Mouse (Mus musculus): ENCODE measurements around the gene Itprip. TPM values are rescaled to one million over a fixed set of nuclear protein-coding genes. Genes with fewer than 3 reads are reported as not detected.

Itprip gene
- polyA plus RNA-seq, 1 experiment from 2014 or later = 8.8 TPM

DNA sequence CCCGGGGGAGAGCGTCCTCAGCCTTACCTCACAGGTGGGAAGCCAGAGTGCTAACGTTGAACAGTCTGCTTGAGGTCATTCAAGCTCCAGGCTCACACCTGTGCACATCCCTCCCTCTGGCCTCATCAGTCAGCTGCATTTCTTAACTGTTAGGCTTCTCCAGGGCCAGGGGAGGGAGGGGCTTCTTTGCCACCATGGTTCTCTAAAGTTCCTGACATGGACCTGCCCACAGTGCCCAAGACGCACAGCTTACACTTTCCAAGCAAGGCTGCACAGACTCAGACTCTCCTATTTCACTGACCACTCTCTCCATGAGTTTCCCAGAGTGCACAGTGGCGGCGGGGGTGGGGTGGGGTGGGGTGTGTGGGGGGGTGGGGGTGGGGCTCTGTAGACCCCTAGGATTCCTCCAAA, 10.1 kb downstream of the Itprip start:
- Histone ChIP-seq H3K4me3 (ENCODE audit: low read length) (no peak overlapping the region), H3K9me3 (ENCODE audit: control insufficient read depth, low read length) (no peaks in the 10 kb centered on the region), H3K4me1 (ENCODE audit: control insufficient read depth, insufficient read depth, low read length) (peaks cover 14% of the 10 kb centered on the region), H3K9ac (ENCODE audit: low read depth, low read length) (no peak overlapping the region), H3K36me3 (ENCODE audit: control insufficient read depth, insufficient read depth, low read length) (no peaks in the 10 kb centered on the region), H3K27ac (ENCODE audit: low read length) (no peak overlapping the region), H3K27me3 (replicated peaks; ENCODE audit: control insufficient read depth, insufficient read depth, low read length) (no peaks in the 10 kb centered on the region), H3K4me2 (ENCODE audit: low read depth, low read length) (peak overlapping the region; percentile 30; the same call in 1 of the 2 replicates)
- ATAC-seq = no peak
- WGBS = 24% methylated on average over 6 of the region's 6 CpGs

DNA sequence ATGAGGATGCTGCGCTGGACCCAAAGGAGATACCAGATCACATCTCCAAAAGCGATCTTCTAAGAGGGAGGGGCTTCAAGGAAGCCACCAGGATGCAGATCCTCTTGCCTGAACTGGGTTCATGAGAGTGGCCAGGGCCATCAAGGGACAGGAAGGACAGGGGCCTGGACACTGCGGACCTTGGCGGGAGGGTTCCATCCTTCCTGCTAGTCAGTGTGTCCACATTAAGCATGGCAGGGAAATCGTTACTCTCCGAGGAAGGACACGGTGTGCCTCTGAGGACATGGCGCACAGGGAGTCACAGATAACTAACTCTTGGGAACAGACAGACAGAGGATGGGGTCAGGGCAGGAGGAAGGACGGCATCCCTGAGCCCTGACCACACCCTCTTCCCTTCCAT, 11.5 kb downstream of the Itprip start:
- H3K4me2 ChIP-seq (ENCODE audit: low read depth, low read length) = no peak overlapping the region
- no peak for ATAC-seq
- no peaks in the 10 kb centered on the region for H3K27me3 ChIP-seq (replicated peaks; ENCODE audit: control insufficient read depth, insufficient read depth, low read length)
- H3K4me1 ChIP-seq (ENCODE audit: control insufficient read depth, insufficient read depth, low read length) = peaks cover 25% of the 10 kb centered on the region
- no peaks in the 10 kb centered on the region for H3K9me3 ChIP-seq (ENCODE audit: control insufficient read depth, low read length)
- H3K9ac ChIP-seq (ENCODE audit: low read depth, low read length) = no peak overlapping the region
- H3K4me3 ChIP-seq (ENCODE audit: low read length) = no peak overlapping the region
- no peak overlapping the region for H3K27ac ChIP-seq (ENCODE audit: low read length)
- WGBS = 87% methylated on average over 9 of the region's 9 CpGs
- H3K36me3 ChIP-seq (ENCODE audit: control insufficient read depth, insufficient read depth, low read length) = no peaks in the 10 kb centered on the region

DNA sequence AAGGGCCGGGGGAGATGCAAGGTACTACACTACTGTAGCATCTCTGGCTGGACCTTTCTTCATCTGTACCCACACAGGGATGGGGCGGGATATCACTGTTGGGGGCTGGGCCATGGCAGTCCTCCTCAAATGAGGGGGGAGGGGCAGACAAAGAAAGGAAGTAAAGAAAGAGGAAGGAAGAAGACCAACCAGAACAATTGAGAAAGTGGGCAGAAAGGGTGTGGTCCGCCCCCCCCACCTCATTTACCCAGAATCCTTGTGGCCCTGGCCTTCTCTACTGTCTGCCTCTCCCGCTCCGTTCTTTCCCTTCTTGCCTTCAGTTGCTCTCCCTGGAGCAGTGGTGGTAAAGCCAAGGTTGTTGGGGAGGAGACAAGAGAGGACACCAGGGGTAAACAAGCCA, 13.5 kb downstream of the Itprip start:
- Histone ChIP-seq H3K9ac (ENCODE audit: low read depth, low read length) (no peak overlapping the region), H3K4me1 (ENCODE audit: control insufficient read depth, insufficient read depth, low read length) (peaks cover 32% of the 10 kb centered on the region), H3K36me3 (ENCODE audit: control insufficient read depth, insufficient read depth, low read length) (no peaks in the 10 kb centered on the region), H3K27ac (ENCODE audit: low read length) (no peak overlapping the region), H3K4me2 (ENCODE audit: low read depth, low read length) (no peak overlapping the region), H3K4me3 (ENCODE audit: low read length) (no peak overlapping the region), H3K27me3 (replicated peaks; ENCODE audit: control insufficient read depth, insufficient read depth, low read length) (no peaks in the 10 kb centered on the region), H3K9me3 (ENCODE audit: control insufficient read depth, low read length) (no peaks in the 10 kb centered on the region)
- ATAC-seq = no peak
- WGBS = 82% methylated on average over 5 of the region's 5 CpGs

DNA sequence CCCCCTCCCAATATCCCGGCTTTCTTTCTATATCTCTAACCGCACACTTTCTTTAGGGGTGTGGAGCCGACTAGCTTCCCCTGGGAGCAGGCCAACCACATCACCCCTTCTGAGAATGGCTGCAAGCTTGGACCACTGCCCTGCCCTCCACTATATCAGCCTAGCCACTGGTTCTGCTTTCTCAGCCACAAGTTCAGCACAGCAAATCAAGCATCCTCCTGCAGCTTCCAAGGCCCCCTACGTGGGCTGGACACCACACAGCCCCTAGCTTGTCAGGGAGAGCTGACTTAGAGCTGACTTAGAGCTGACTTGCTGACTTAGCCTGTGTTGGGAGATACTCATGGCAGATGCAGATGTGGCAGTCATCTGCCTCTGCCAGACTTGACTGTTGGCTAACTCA, 14.0 kb downstream of the Itprip start:
- no peak for ATAC-seq

DNA sequence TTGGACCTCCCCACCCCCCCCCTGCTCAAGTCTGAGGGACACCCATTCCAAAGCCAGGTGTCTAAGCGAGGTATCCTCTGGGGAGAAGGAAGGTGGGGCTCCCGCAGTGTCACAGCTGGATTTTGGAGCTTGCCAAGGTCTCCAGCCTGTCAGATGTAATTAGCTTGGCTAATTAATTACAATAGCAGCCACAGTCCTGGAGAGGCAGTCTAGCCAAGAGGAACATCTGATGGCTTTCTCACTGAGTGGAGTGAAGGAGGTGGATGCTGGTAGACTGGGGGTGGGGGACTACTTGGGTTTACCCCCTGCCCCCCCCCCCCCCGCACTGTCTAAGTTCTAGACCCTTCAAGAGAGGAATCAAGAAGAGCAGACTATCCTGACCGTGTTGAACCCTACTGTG, 15.4 kb downstream of the Itprip start:
- Histone ChIP-seq H3K4me2 (ENCODE audit: low read depth, low read length) (no peak overlapping the region), H3K9ac (ENCODE audit: low read depth, low read length) (no peak overlapping the region), H3K27me3 (replicated peaks; ENCODE audit: control insufficient read depth, insufficient read depth, low read length) (no peaks in the 10 kb centered on the region), H3K36me3 (ENCODE audit: control insufficient read depth, insufficient read depth, low read length) (no peaks in the 10 kb centered on the region), H3K4me3 (ENCODE audit: low read length) (no peak overlapping the region), H3K27ac (ENCODE audit: low read length) (no peak overlapping the region), H3K9me3 (ENCODE audit: control insufficient read depth, low read length) (no peaks in the 10 kb centered on the region), H3K4me1 (ENCODE audit: control insufficient read depth, insufficient read depth, low read length) (peaks cover 21% of the 10 kb centered on the region)
- WGBS = 71% methylated on average over 4 of the region's 4 CpGs
- ATAC-seq = no peak

More for the DNA sequence above, 14.0 kb downstream of the Itprip start:
- H3K27ac ChIP-seq (ENCODE audit: low read length) = no peak overlapping the region
- H3K4me2 ChIP-seq (ENCODE audit: low read depth, low read length) = no peak overlapping the region
- no peaks in the 10 kb centered on the region for H3K36me3 ChIP-seq (ENCODE audit: control insufficient read depth, insufficient read depth, low read length)
- H3K27me3 ChIP-seq (replicated peaks; ENCODE audit: control insufficient read depth, insufficient read depth, low read length) = no peaks in the 10 kb centered on the region
- H3K4me1 ChIP-seq (ENCODE audit: control insufficient read depth, insufficient read depth, low read length) = peaks cover 32% of the 10 kb centered on the region
- H3K4me3 ChIP-seq (ENCODE audit: low read length) = no peak overlapping the region
- no peak overlapping the region for H3K9ac ChIP-seq (ENCODE audit: low read depth, low read length)
- WGBS = 73% methylated on average over 4 of the region's 4 CpGs
- H3K9me3 ChIP-seq (ENCODE audit: control insufficient read depth, low read length) = no peaks in the 10 kb centered on the region

DNA sequence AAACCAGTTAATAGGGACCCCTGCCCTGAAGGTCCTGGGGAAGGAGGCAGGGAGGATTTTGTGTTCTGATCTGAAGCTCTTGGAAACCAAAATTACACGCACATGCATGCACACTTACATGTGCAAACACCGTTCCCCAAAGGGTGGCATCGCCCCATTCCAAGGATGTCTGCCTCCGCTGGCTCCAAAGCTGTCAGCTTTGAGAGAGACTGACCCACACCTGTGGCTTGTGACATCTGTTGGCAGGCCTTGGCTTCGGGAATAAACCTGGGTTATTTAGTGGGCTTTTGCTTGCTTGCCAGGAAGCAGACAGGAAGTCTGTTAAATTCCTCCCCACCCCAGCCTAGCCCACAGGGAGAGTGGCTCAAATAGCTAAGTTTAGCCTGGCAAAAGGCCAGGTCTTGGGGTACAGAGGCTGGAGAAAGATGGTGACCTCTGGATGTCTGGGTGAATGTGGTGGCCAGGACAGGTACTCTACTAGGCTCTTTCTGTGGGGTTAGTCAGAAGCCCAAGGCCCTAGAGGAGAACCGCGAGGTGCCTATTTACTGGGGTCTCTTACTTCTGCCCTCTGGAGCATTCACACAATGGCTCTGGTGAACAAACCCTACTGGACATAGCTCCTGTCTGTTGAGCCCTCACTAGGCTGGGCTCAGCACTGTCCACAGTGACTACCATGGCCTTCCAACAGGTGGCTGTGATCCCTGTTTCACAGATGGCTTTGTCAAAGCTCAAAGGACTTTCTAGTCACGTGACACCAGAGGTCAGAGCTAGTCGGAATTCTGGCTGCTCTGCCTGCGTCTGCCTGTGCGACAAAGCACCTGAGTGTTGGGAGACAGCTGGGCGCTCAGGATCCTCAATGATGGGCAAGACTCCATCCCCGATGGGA, 16.5 kb downstream of the Itprip start:
- H3K4me3 ChIP-seq (ENCODE audit: low read length) = no peak overlapping the region
- H3K9ac ChIP-seq (ENCODE audit: low read depth, low read length) = no peak overlapping the region
- no peak overlapping the region for H3K4me2 ChIP-seq (ENCODE audit: low read depth, low read length)
- H3K27me3 ChIP-seq (replicated peaks; ENCODE audit: control insufficient read depth, insufficient read depth, low read length) = no peaks in the 10 kb centered on the region
- 66% methylated on average over 13 of the region's 13 CpGs for WGBS
- 0 out of 2 replicates have a peak, but pooled peaks have one; percentile 7 for ATAC-seq
- H3K4me1 ChIP-seq (ENCODE audit: control insufficient read depth, insufficient read depth, low read length) = peaks cover 21% of the 10 kb centered on the region
- no peak overlapping the region for H3K27ac ChIP-seq (ENCODE audit: low read length)
- H3K9me3 ChIP-seq (ENCODE audit: control insufficient read depth, low read length) = no peaks in the 10 kb centered on the region
- H3K36me3 ChIP-seq (ENCODE audit: control insufficient read depth, insufficient read depth, low read length) = 0 out of 2 replicates have a peak, but pooled peaks cover under 1% of the 10 kb centered on the region

DNA sequence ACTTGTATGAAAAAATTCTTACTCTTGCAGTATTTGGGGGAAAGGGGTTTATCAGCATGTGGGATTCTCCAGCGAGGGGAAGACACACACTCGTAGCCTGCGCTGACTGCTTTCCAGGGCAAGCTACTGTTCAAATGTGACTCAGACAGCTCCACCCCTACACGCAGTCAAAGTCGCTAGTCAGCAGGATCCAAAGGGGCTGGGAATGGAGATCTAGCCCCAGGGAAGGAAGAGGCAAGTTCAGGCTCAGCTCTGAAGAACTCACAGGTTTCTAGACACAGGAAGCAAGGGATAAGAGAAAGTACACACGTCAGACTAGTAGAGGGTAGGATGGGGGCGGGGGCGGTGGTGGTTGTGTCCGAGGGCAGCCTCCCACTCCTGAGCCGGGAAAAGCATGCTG, 18.5 kb downstream of the Itprip start:
- Histone ChIP-seq H3K9me3 (ENCODE audit: control insufficient read depth, low read length) (no peaks in the 10 kb centered on the region), H3K4me3 (ENCODE audit: low read length) (no peak overlapping the region), H3K4me2 (ENCODE audit: low read depth, low read length) (no peak overlapping the region), H3K36me3 (ENCODE audit: control insufficient read depth, insufficient read depth, low read length) (peaks cover 7% of the 10 kb centered on the region; the same call in 1 of the 2 replicates), H3K27me3 (replicated peaks; ENCODE audit: control insufficient read depth, insufficient read depth, low read length) (no peaks in the 10 kb centered on the region), H3K4me1 (ENCODE audit: control insufficient read depth, insufficient read depth, low read length) (peaks cover 21% of the 10 kb centered on the region), H3K27ac (ENCODE audit: low read length) (no peak overlapping the region), H3K9ac (ENCODE audit: low read depth, low read length) (no peak overlapping the region)
- no peak for ATAC-seq
- WGBS = 88% methylated on average over 10 of the region's 10 CpGs

DNA sequence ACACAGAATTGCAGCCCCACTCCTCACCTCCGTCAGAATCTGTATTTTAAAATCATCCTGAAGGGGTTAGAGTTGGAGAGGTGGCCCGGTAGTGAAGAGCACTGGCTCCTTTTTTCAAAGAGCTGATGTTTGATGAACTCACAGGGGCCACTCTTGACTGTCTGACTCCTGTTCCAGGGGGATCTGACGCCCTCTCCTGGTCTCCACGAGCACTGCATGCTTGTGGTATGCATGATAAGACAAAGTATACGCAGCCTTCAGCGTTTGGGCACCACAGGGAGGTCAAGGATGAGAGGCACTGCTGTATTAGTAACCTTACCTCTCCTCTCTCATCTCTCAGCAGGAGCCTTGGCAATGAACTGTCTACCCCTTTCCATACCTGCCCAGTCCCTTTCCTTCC, 19.1 kb downstream of the Itprip start:
- Histone ChIP-seq H3K27ac (ENCODE audit: low read length) (no peak overlapping the region), H3K9me3 (ENCODE audit: control insufficient read depth, low read length) (no peaks in the 10 kb centered on the region), H3K4me1 (ENCODE audit: control insufficient read depth, insufficient read depth, low read length) (peaks cover 18% of the 10 kb centered on the region), H3K27me3 (replicated peaks; ENCODE audit: control insufficient read depth, insufficient read depth, low read length) (no peaks in the 10 kb centered on the region), H3K4me2 (ENCODE audit: low read depth, low read length) (no peak overlapping the region), H3K36me3 (ENCODE audit: control insufficient read depth, insufficient read depth, low read length) (peaks cover 7% of the 10 kb centered on the region; the same call in 1 of the 2 replicates), H3K4me3 (ENCODE audit: low read length) (no peak overlapping the region), H3K9ac (ENCODE audit: low read depth, low read length) (no peak overlapping the region)
- ATAC-seq = no peak
- 68% methylated on average over 6 of the region's 6 CpGs for WGBS

DNA sequence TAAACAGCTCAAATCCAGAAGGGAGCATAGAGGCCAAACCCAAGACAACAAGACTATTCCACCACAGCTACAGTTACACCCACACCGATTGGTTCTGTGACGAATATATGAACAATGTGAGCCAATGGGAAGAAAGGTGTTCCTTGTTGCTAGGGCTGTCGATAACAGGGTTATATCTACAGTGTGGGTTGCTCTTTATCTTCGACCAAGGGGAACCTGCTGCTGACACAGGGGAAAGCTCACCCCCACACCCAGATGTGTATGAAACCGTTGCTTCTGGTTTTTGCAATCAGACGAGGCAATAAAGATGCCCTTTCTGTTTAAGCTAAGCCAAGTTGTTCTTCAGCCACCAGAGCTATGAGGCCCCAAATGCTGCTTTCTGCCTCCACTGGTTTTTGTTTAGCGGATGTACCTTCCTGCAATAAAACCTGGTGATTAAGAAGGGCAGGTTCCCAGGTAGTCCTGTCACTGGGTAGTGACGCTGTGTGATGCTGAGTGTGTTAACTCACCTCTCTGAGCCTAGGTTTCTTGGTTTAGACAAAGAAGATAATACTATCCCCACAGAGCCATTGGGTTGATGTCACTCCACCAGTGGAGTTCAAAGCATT, 20.5 kb downstream of the Itprip start:
- no peak overlapping the region for H3K27ac ChIP-seq (ENCODE audit: low read length)
- no peaks in the 10 kb centered on the region for H3K27me3 ChIP-seq (replicated peaks; ENCODE audit: control insufficient read depth, insufficient read depth, low read length)
- H3K36me3 ChIP-seq (ENCODE audit: control insufficient read depth, insufficient read depth, low read length) = peaks cover 7% of the 10 kb centered on the region; the same call in 1 of the 2 replicates
- H3K4me3 ChIP-seq (ENCODE audit: low read length) = no peak overlapping the region
- H3K4me1 ChIP-seq (ENCODE audit: control insufficient read depth, insufficient read depth, low read length) = peaks cover 15% of the 10 kb centered on the region; the same call in 1 of the 2 replicates
- WGBS = 77% methylated on average over 8 of the region's 8 CpGs
- no peak overlapping the region for H3K4me2 ChIP-seq (ENCODE audit: low read depth, low read length)
- peak; percentile 38; the same call in 1 of the 2 replicates for ATAC-seq
- no peak overlapping the region for H3K9ac ChIP-seq (ENCODE audit: low read depth, low read length)
- H3K9me3 ChIP-seq (ENCODE audit: control insufficient read depth, low read length) = no peaks in the 10 kb centered on the region
